Mouse (Mus musculus): ENCODE data around the gene Vstm4. TPM values are rescaled to one million over a fixed set of nuclear protein-coding genes. Genes with fewer than 3 reads are reported as not detected.

The Vstm4 gene
- polyA plus RNA-seq, 1 experiment, result not detected

DNA sequence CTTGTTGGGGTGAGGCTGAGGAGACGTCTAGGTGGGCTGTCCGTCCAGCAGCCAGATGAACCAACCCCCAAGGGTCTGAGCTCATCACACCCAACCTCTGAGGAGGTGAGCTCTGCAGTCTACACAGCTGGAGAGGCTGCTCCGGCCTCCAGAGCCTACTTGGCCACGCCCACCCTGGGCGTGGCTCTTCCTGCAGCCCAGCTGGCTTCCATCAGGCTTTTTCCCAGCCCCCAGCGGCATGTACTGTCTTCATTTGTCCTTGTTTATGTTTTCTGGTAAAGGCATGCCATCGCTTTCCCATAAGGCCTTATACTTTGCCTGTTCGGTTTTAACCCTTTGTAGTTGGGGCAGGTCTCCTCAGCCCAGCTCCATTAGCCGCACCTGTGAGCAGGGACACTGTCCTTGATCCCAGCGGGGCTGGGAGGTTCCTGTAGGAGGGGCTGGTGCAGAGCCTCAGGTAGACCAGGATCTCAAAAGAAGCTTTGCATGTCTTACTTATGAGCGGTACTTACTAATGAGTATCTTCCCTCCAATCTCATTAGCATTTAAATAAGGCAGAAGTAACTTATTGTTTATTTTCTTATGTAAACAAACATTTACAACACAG lies 31.0 kb upstream of the Vstm4 start:
- TF ChIP-seq POLR2A (IDR thresholded peaks at IDR 0.05; ENCODE audit: borderline replicate concordance, low read depth, low read length) (no peak), CTCF (IDR thresholded peaks at IDR 0.05; ENCODE audit: low read depth, low read length) (no peak)
- no peak overlapping the region for H3K27ac ChIP-seq (ENCODE audit: insufficient read depth, low read depth, low read length)
- no peak overlapping the region for H3K4me3 ChIP-seq (ENCODE audit: insufficient read depth, low read length)
- peaks cover 27% of the 10 kb centered on the region for H3K4me1 ChIP-seq (ENCODE audit: control insufficient read depth, insufficient read depth, low read length)

DNA sequence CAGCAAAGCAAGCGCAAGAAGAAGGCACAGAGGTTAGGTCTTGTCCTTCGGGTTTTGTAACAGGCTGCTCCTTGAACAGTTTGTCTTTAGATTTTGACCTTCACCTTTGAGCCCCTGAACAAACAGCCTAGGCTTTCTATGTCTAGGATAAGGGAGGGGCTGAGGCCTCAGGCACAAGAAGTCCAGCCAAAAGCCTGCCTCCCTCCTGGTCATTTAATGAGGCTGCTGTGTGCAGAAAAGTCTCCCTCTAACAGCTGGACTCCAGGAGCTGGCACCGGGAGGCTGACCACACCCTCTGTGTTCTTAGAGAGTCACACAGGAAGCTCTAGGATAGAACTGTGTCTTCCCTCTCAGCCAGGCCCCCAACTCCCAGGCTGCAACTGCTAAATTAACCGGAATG lies 29.4 kb upstream of the Vstm4 start:
- Histone ChIP-seq H3K4me3 (ENCODE audit: insufficient read depth, low read length) (no peak overlapping the region), H3K27ac (ENCODE audit: insufficient read depth, low read depth, low read length) (no peak overlapping the region), H3K4me1 (ENCODE audit: control insufficient read depth, insufficient read depth, low read length) (peaks cover 27% of the 10 kb centered on the region)
- TF ChIP-seq CTCF (IDR thresholded peaks at IDR 0.05; ENCODE audit: low read depth, low read length) (no peak), POLR2A (IDR thresholded peaks at IDR 0.05; ENCODE audit: borderline replicate concordance, low read depth, low read length) (no peak)

DNA sequence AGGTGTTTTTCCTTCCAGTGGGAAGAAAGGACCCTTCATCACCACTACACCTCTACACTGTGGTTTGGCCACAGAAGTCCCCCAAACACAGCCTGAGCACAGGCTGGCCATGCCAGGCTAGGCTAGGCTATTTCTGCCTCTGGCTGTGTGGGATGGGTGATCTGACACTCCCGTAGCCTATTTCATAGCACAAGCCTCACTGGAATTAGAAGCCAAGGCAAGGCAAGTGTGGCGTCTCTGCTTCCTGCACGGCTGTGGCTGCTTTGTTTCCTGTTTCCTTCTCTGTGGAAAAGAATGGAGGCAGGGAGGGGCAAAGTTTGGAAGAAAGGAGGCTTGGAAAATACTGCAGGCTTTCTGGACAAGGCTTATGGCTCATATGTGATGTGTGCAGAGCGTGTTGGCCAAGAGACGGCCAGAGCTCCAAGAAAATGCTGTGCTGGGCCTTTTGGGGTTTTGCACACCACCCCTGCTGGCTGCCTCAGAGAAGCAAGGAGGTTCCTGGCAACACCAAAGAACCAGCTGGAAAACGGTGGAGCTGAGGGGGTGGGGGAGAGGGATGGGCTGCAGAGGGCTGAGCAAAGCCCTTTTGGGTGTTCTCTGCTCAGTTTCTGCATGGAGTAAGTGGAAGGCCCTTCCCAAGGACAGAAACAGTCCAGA lies 28.4 kb upstream of the Vstm4 start:
- Histone ChIP-seq H3K4me1 (ENCODE audit: control insufficient read depth, insufficient read depth, low read length) (peaks cover 23% of the 10 kb centered on the region), H3K4me3 (ENCODE audit: insufficient read depth, low read length) (no peak overlapping the region), H3K27ac (ENCODE audit: insufficient read depth, low read depth, low read length) (no peak overlapping the region)
- TF ChIP-seq POLR2A (IDR thresholded peaks at IDR 0.05; ENCODE audit: borderline replicate concordance, low read depth, low read length) (no peak), CTCF (IDR thresholded peaks at IDR 0.05; ENCODE audit: low read depth, low read length) (no peak)

DNA sequence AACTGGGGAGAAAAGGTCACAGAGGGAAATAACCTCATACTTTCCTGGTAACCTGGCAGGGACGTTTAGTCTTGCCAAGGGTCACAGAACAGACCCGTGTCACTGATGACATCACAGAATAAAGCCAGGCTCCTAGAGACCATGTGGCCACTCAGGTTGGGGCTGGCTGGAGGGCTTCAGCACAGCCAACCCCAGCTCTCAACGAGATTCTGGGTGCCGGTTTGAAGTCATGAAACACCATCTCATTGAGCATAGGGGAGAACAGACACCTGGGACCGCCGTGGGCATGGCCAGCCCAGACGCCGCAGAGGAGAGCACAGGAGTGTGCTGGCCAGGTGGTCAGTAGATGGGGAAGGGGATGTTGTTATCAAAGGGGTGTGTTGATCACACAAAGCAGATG lies 22.7 kb upstream of the Vstm4 start, which contains the start of gene Fam170b:
Fam170b (plus strand) TSS at position 116 of the 400 bp plus-strand sequence.
- H3K4me3 ChIP-seq (ENCODE audit: insufficient read depth, low read length), result no peak within 1 kb of the TSS
- no peak within 1 kb of the TSS for H3K27ac ChIP-seq (ENCODE audit: insufficient read depth, low read depth, low read length)
- H3K4me1 ChIP-seq (ENCODE audit: control insufficient read depth, insufficient read depth, low read length), result peaks cover 3% of the 10 kb centered on the region; the same call in 1 of the 2 replicates
- TF ChIP-seq CTCF (IDR thresholded peaks at IDR 0.05; ENCODE audit: low read depth, low read length) (no peak), POLR2A (IDR thresholded peaks at IDR 0.05; ENCODE audit: borderline replicate concordance, low read depth, low read length) (no peak)

DNA sequence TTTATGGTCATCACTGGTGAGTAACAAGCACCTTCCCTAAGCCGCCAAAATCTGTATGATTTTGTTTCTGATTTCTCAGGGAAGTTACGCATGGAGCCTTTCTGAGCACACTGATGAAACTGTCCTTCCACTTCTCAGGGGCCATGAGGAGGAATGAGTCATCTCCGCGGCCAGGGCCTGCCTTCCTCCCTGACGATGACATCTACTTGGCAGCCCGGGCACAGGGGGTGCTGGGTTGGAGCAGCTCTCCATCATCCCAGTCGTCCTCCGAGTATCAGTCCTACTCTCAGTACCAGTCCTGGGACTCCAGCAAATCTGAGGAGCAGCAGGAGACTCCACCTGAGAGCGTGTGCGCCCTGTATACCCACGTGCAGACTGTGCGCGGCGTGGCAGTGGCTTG lies 21.4 kb upstream of the Vstm4 start:
- no peak for TF ChIP-seq POLR2A (IDR thresholded peaks at IDR 0.05; ENCODE audit: borderline replicate concordance, low read depth, low read length)
- TF ChIP-seq CTCF (IDR thresholded peaks at IDR 0.05; ENCODE audit: low read depth, low read length), result no peak
- H3K27ac ChIP-seq (ENCODE audit: insufficient read depth, low read depth, low read length), result no peak overlapping the region
- no peak overlapping the region for H3K4me3 ChIP-seq (ENCODE audit: insufficient read depth, low read length)
- peaks cover 3% of the 10 kb centered on the region; the same call in 1 of the 2 replicates for H3K4me1 ChIP-seq (ENCODE audit: control insufficient read depth, insufficient read depth, low read length)

- Histone ChIP-seq H3K4me3 (ENCODE audit: insufficient read depth, low read length) (no peak overlapping the region), H3K4me1 (ENCODE audit: control insufficient read depth, insufficient read depth, low read length) (peaks cover 3% of the 10 kb centered on the region; the same call in 1 of the 2 replicates), H3K27ac (ENCODE audit: insufficient read depth, low read depth, low read length) (no peak overlapping the region)
- no peak for TF ChIP-seq POLR2A (IDR thresholded peaks at IDR 0.05; ENCODE audit: borderline replicate concordance, low read depth, low read length)
Observed at GRCm38 (mm10) chr14:32835596-32835995, 21.0 kb upstream of the Vstm4 start.

DNA sequence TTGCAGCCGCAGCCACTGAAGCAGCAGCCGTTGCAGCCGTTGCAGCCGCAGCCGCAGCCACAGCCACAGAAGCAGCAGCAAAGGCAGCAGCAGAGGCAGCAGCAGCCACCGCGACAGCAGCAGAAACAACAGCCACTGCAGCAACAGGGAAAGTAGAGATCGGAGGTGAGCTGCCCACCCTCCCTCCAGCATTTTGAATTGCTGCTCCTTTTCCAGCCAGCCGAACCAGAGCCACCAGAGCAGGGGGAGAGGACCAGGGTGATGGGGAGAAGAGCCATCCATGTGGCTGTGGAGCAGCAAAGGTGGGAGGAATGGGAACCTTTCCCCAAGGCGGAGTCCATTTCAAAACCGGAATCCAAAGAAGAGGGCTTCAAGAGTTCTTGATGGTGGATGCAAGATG lies 20.4 kb upstream of the Vstm4 start:
- TF ChIP-seq POLR2A (IDR thresholded peaks at IDR 0.05; ENCODE audit: borderline replicate concordance, low read depth, low read length), result no peak
- TF ChIP-seq CTCF (IDR thresholded peaks at IDR 0.05; ENCODE audit: low read depth, low read length), result no peak
- Histone ChIP-seq H3K4me3 (ENCODE audit: insufficient read depth, low read length) (no peak overlapping the region), H3K27ac (ENCODE audit: insufficient read depth, low read depth, low read length) (no peak overlapping the region), H3K4me1 (ENCODE audit: control insufficient read depth, insufficient read depth, low read length) (peaks cover 3% of the 10 kb centered on the region; the same call in 1 of the 2 replicates)

GRCm38 (mm10) chr14:32842052-32842451 lies 14.5 kb upstream of the Vstm4 start:
- H3K27ac ChIP-seq (ENCODE audit: insufficient read depth, low read depth, low read length), result no peak overlapping the region
- TF ChIP-seq CTCF (IDR thresholded peaks at IDR 0.05; ENCODE audit: low read depth, low read length), result no peak
- no peak for TF ChIP-seq POLR2A (IDR thresholded peaks at IDR 0.05; ENCODE audit: borderline replicate concordance, low read depth, low read length)
- no peak overlapping the region for H3K4me3 ChIP-seq (ENCODE audit: insufficient read depth, low read length)
- H3K4me1 ChIP-seq (ENCODE audit: control insufficient read depth, insufficient read depth, low read length), result no peaks in the 10 kb centered on the region

DNA sequence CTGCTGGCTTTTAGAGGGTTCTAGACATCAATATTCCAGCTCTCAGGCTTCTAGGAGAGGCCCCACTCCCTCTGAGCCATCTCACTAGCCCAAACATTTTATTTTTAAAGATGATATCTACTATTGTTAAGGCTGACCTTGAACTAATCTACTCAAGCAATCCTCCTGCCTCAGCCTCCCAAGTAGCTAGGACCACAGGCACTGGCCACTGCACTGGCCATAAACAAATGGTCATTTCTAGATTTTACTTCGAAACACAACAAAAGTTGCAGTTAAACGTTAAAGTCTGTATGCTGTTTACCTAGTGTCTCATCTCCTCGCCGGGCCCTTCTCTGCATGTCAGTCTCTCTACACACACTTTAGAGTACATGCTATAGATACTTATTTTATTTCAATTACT lies 2.5 kb upstream of the Vstm4 start:
- Histone ChIP-seq H3K4me1 (ENCODE audit: control insufficient read depth, insufficient read depth, low read length) (no peaks in the 10 kb centered on the region), H3K4me3 (ENCODE audit: insufficient read depth, low read length) (no peak overlapping the region), H3K27ac (ENCODE audit: insufficient read depth, low read depth, low read length) (no peak overlapping the region)
- TF ChIP-seq POLR2A (IDR thresholded peaks at IDR 0.05; ENCODE audit: borderline replicate concordance, low read depth, low read length), result no peak
- no peak for TF ChIP-seq CTCF (IDR thresholded peaks at IDR 0.05; ENCODE audit: low read depth, low read length)

DNA sequence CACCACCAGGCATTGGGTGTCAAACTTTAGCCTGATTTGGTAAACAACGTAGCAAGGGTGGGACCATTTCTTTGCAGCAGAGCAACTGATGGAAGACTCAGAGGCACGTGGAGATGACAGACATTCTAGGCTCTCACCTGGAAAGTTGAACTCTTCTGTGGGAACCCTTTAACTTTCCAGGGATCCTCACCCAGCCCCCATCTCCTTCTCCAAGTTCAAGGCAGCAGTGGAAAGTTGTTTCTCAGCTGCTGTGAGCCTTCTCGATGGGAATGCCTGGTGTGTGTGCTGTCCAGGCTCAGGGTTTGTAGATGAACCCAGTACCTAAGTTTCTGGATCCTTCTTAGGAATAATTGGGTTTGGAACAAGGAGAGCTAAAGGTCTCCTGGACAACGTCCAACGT lies 310 bp upstream of the Vstm4 start:
- TF ChIP-seq CTCF (IDR thresholded peaks at IDR 0.05; ENCODE audit: low read depth, low read length), result no peak
- no peak for TF ChIP-seq POLR2A (IDR thresholded peaks at IDR 0.05; ENCODE audit: borderline replicate concordance, low read depth, low read length)
- H3K4me1 ChIP-seq (ENCODE audit: control insufficient read depth, insufficient read depth, low read length), result peaks cover 6% of the 10 kb centered on the region
- H3K27ac ChIP-seq (ENCODE audit: insufficient read depth, low read depth, low read length), result no peak overlapping the region
- no peak overlapping the region for H3K4me3 ChIP-seq (ENCODE audit: insufficient read depth, low read length)
